Mouse (Mus musculus) skeletal muscle tissue, adult 2 months (tissue): ENCODE results near the gene Cdhr4.
"Not testable (repeated sequence)": the region's sequence is repeated elsewhere in the genome, so short reads cannot be mapped to it uniquely, and the experiment has no call there.

Experiments used
- DNase-seq: peaks from one replicate; pipeline ENCODE4 v3.0.0-alpha.2; 2012; ENCODE audit warnings: low read depth, low spot score

The Cdhr4 gene

DNA sequence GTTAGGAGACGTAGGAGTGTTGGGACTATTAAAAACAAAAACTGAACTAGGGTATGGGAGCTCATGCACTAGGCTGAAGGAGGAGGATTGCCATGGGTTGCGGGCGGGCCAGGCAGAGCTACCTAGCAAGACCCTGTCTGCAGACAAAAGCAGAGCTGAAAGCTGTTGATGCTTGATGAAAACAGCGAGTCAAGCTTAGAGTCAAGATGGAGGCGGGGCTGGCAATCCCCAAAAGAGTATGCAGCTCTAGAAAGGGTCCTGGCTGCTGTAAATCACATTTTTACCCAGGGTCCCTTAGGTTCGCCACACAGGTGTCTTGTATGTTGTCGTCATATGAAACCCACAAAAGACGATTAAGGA, 11.2 kb downstream of the Cdhr4 start:
- DNase-seq = no peak

DNA sequence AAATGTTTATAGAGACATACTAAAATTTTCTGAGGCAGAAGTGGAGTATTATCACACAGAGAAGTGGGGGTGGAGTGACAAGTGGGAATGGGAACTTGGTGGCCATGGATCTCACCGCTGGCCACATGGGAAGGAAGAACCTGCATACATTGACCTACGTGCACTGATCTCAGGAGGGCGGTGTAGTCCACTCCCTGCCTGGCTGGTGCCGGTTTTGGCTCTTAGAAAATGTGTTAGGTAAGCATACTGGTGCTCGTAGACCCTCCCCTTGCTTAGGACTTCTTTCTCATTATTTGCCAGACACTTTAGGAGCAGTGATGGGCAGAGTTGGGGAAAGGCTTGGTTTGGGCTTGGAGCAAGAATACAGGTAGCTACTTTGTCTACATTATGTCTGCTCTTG, 15.7 kb downstream of the Cdhr4 start:
- no peak for DNase-seq

DNA sequence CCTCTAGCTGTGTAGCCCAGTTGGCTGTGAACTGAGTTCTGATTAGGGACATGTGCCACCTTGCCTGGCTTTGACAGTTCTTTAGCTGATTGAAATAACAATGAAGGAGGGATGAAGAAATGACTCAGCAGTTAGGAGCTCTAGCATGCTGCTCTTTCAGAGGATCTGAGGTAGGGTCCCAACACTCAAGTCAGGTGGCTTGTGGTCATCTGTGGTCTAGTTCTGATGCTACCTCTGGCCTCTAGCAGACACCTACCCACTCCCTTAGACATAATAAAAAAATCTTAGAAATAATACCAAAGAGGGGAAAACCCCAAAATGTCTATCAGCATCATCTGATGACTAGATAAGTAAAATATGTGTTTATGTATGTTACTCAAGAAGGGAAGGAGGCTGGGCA, 18.1 kb downstream of the Cdhr4 start:
- DNase-seq = no peak

DNA sequence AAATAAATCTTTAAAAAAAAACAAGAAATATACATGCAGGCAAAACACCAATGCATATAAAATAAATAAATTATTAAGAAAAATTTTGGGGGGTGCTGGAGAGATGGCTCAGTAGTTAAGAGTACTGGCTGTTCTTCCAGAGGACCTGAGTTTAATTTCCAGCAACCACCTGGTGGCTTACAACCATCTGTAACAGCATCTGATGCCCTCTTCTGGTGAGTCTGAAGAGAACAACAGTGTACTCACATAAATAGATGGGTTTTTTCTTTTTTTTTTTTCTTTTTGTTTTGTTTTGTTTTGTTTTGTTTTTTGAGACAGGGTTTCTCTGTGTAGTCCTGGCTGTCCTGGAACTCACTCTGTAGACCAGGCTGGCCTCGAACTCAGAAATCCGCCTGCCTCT, 21.3 kb downstream of the Cdhr4 start:
- DNase-seq = not testable (repeated sequence)

DNA sequence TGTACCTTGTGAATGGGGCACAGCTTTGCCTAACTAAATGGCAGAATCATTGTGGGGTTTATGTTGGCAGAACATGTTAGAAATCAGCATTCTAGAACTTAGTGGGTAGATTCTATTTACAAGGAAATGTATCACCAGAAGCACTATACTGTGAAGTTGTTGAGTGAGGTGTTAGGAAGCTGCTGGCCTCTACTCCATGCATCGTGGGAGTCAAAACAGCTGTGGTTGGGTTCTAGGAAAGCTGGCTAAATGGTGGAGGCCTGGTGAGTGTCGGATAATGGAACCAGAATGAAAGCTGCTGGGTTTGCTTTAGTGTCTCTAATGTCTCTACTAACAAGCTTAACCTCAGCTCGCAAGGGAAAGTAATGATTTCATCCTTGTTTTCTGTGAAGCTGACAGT, 24.8 kb downstream of the Cdhr4 start:
- no peak for DNase-seq

DNA sequence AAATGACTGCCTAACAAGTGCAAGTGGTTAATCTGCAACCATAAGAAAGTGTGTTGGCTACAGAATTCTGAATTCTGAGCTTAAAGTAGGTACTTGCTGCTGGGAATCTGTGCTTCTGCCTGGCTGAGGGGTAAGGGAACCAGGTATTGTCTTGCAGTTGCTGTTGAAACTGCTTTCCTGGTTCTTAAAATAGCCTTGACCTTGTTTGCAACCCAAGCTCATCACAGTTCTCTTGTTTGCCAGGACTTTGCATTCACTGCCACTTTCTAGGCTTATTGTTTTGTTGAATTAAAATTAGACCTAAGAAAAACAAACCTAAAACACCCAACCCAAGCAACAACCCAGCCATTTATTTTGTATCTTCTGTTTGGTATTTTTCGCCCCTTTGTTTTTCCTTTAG, 28.4 kb downstream of the Cdhr4 start:
- DNase-seq = no peak

DNA sequence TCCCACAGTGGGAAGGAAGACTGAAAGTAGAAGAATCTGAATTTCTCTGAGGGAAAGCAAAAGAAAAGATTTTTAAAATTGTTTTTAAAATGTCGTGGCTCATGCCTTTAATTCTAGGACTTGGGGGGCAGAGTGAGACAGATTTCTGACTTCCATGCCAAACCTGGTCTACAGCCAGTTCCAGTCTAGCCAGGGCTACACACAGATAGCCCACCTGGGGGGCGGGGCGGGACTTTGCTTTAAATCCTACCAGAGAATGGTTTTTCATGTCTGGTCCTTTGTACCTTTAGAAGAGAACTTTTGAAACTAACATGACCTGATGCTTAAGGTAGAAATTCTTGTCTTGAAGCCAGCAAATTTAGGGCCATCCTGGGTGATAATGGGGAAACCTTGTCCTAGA, 30.9 kb downstream of the Cdhr4 start:
- DNase-seq = no peak

DNA sequence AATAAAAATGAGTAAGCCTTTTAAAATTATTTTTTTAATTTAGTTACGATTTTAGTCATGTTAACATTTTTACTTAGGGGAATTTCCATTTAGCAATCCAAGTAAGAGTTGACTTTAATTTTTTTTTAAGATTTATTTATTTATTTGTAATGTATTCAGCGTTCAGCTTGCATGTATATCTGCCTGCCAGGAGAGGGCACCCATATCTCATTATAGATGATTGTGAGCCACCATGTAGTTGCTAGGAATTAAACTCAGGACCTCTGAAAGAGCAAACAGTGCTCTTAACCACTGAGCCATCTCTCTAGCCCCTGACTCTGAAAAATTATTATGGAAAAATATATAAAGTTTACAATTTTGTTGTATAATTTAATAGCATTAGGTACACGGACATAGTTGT, 34.3 kb downstream of the Cdhr4 start:
- no peak for DNase-seq

DNA sequence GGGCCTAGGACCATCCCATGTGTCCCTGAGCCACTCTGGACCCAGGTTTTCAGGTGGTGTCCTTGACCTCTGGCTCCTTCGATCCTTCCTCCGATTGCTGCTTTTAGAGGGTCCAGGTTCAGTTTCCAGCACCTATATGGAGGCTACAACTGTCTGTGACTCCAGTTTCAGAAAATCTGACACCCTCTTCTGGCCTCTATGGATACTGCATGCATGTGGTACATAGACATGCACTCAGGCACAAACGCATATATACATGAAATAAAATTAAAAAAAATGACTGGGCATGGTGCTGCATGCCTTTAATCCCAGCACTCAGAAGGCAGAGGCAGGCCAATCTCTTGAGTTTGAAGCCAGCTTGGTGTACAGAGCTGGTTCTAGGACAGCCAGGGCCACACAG, 35.6 kb downstream of the Cdhr4 start:
- no peak for DNase-seq

DNA sequence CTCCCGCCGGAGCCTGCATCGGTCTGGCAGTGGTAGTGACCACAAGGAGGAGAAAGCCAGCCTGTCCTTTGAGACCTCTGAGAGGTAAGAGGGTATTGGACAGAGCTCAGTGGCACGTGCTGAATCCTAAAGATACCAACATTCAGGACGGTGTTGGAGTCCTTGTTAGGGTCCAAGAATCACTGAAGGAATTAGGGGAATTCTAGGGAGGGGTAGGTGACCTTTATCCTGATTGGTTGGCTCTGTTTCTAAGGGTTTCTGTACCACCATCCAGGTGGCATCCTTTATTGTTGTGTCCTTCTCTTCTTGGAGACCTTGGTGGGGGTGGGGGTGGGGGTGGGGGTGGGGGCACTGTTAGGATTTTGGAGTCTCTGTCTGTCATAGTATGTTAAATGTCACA, 39.8 kb downstream of the Cdhr4 start:
- no peak for DNase-seq

DNA sequence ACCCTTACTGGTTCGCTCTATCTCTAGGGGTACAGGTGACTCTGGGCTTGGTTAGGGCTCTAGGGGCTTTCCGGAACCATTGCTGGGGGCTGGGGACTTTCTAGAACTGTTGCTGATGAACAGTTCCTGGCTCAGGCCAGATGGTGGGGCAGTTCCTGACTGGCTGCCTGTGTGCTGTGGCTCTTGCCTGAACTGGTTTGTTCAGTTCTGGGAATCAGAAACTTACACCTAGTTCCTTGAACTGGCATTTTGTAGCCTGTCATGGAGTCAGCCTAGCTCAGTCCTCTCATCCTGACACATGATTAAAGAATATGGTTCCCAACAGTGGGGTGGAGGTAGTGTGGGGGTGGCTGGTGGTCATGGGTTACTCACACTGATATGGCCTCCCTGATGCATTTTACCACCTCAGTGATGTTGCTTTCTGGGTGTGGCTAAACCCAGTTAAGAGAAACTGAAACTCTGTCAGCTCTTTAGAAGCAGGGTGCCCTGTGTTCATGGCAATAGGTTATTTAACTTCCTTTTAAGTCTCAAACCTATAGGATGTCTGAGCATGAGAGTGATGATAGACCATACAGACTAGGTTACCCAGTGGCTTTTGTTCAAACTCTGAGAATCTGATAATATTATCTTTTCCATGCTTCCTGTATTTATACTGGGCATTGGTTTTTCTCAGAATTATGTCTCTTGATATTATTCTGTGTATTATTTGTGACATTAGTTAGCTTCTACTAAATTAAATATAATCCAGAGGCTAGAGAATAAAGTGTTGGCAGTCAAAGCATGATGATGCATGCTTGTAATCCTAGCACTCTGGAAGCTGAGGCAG, 43.2 kb downstream of the Cdhr4 start:
- DNase-seq = no peak

DNA sequence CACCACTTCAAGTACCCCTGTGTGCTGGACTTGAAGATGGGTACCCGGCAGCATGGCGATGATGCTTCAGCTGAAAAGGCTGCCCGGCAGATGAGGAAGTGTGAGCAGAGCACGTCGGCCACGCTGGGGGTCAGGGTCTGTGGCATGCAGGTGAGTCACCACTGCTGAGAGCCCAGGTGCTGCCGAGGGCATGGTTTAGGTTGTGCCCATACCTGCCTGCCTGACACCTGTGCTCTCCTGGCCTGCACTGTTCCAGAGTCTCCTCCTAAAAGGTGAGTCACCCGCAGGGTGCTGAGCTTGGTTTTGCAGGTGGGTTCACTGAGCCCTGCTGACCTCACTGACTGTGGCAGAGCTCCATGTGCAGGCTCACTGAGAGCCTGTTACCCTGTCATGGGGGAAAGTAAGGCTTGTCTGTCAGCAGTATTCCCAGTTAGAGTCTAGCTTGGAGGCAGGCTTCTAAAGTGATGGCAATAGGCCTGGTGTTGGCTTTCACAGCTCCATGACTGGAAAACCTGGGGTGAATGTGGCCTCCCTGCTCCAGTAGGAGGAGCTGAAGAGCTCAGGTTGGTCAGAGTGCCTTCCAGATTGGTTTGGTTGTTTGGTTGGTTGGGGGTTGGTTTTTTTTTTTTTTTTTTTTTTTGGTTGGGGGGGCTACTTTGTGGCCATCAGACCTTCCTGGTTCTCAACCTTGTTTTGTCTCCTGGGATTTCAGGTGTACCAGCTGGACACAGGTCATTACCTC, 52.6 kb downstream of the Cdhr4 start:
- DNase-seq = no peak

DNA sequence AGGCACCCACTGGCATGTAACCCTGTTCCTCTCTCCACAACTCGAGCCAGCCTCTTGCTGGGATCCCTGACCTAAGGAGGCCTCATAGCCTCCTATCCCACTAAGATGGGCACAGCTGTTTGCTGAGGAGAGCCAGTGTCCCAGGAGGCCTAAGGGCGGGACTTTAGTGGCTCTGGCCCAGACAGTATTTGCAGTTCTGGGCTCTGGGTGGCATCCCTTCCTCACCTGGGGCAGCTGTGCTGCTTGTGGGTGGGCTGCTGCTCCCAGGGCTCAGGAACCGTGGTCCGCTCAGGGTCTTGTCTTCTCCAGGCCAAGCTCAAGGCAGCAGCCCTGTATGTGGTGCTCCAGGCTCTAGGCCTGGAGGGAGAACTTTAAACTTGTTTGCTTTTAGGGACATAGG, 54.3 kb downstream of the Cdhr4 start:
- DNase-seq = no peak

DNA sequence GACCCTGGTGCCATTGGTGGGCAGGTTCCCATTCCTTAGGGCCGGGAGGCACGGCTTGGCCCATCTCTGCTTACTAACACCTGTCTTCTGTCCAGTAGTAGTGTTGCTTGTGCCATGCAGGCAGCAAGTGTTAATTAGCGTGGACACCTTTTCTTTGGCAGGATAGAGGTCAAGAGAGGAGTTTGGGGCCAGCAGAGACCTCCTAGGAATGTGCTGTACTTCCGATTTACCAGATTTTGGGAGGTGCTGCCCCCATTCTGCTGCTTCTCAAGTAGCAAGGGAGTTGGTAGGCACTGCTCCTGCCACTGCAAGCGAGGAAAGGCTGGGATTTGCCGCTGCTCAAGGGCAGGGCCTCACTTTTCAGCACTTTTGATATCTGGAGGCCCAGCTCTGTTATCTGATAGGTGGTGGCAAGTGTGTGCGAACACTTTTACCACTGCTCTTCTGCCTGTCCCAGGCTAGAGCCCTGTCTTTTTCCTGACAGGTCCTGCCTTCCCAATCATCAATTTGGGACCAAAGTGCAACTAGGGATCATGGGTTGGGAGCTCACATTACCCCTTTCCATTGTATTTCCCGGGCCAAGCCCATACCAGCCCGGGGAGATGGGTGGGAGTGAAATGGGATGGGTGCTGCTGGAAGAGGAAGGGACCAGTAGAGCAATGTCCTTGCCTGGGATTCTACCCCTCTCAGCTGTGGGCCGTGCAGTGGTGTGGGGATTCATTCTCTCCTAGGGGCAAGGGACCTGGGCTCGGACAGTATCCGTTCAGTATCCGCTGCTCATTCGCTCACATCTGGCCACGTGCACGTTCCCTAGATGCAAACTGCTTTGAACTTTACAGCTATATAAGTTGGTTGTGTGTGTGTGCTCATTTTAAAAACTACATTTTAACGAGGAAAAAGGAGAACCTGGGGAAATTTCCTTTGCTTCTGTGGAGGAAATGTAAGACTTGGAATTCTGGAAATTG, 55.6 kb downstream of the Cdhr4 start:
- DNase-seq = no peak

DNA sequence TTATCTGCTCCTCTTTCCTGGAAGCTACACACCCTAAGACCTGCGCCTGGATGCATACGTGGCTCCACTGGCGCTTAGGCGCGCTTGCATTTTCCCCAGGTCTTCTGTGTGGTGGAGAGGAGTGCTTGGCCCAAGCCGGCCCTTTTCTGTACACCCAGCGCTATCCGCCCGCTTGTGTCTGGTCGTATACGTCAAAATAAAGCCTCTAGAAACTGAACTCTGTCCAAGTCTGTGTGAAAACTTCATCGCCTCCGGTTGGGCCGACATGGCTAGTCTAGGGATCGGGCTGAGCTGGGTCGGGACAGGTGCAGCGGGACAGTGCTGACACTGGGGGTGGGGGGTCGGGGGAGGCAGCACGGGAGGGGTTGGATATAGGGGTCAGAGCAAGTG, 56.3 kb downstream of the Cdhr4 start:
- peak; percentile 40 for DNase-seq

DNA sequence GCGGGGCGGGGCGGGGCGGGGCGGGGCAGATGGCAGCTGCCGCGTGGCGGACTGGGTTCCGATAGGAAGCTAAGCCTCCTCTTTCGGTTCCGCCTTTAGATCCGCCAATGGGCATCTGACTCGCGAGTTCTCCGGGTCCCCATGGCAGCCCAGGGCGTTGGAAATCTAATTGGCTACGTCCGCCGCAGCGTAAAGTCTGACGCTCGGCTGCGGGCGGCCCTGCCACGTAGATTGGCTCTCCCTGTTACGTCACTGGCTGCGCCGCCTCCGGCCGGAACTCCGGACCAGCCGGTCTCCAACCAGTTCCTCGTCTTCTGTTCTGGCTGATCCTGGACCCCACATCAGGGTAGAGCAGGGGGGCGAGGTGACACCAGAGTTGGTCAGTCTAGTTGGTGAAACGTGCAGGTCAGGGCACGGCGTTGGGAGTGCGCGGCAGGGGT, 56.7 kb downstream of the Cdhr4 start, which contains the start of gene Gmppb:
Gene Gmppb, plus strand, starts transcription at position 227 of the 440 bp plus-strand sequence.
- DNase-seq = peak; percentile 97
